Mouse (Mus musculus): Measurements from ENCODE around the gene Gm20388. TPM values are rescaled to one million over a fixed set of nuclear protein-coding genes. Genes with fewer than 3 reads are reported as not detected.

Gm20388 gene
- polyA plus RNA-seq, 1 experiment from 2014 or later: not detected

- Histone ChIP-seq H3K4me1 (ENCODE audit: control insufficient read depth, insufficient read depth, low read length) (peaks cover 47% of the 10 kb centered on the region), H3K27me3 (ENCODE audit: control insufficient read depth, insufficient read depth, low read length) (no peaks in the 10 kb centered on the region), H3K4me2 (replicated peaks; ENCODE audit: low read depth, low read length) (no peak overlapping the region), H3K4me3 (ENCODE audit: low read length) (no peak overlapping the region), H3K27ac (ENCODE audit: low read depth, low read length) (peak overlapping the region; percentile 83), H3K9ac (ENCODE audit: low read depth, low read length) (no peak overlapping the region), H3K36me3 (ENCODE audit: control insufficient read depth, insufficient read depth, low read length) (no peaks in the 10 kb centered on the region), H3K9me3 (ENCODE audit: control insufficient read depth, low read length) (no peaks in the 10 kb centered on the region)
- WGBS: 19% methylated on average over 10 of the region's 10 CpGs
- ATAC-seq (ENCODE audit: low FRiP score, low TSS enrichment): peak; percentile 64
Observed at GRCm38 (mm10) chr8:121376116-121376950, 1465.7 kb downstream of the Gm20388 start.

- H3K4me1 ChIP-seq (ENCODE audit: control insufficient read depth, insufficient read depth, low read length): peaks cover 58% of the 10 kb centered on the region
- no peaks in the 10 kb centered on the region for H3K36me3 ChIP-seq (ENCODE audit: control insufficient read depth, insufficient read depth, low read length)
- no peaks in the 10 kb centered on the region for H3K27me3 ChIP-seq (ENCODE audit: control insufficient read depth, insufficient read depth, low read length)
- WGBS: 3% methylated on average over 10 of the region's 10 CpGs
- no peak overlapping the region for H3K4me2 ChIP-seq (replicated peaks; ENCODE audit: low read depth, low read length)
- H3K4me3 ChIP-seq (ENCODE audit: low read length): no peak overlapping the region
- H3K9ac ChIP-seq (ENCODE audit: low read depth, low read length): peak overlapping the region; percentile 38; the same call in 1 of the 2 replicates
- peak; percentile 68 for ATAC-seq (ENCODE audit: low FRiP score, low TSS enrichment)
- peak overlapping the region; percentile 83 for H3K27ac ChIP-seq (ENCODE audit: low read depth, low read length)
- H3K9me3 ChIP-seq (ENCODE audit: control insufficient read depth, low read length): no peaks in the 10 kb centered on the region
Observed at GRCm38 (mm10) chr8:121377680-121378079, 1467.0 kb downstream of the Gm20388 start.

GRCm38 (mm10) chr8:121379387-121379786, 1468.7 kb downstream of the Gm20388 start:
- H3K9ac ChIP-seq (ENCODE audit: low read depth, low read length): no peak overlapping the region
- no peak overlapping the region for H3K4me2 ChIP-seq (replicated peaks; ENCODE audit: low read depth, low read length)
- no peak overlapping the region for H3K27ac ChIP-seq (ENCODE audit: low read depth, low read length)
- ATAC-seq (ENCODE audit: low FRiP score, low TSS enrichment): no peak
- H3K27me3 ChIP-seq (ENCODE audit: control insufficient read depth, insufficient read depth, low read length): no peaks in the 10 kb centered on the region
- H3K9me3 ChIP-seq (ENCODE audit: control insufficient read depth, low read length): no peaks in the 10 kb centered on the region
- H3K4me3 ChIP-seq (ENCODE audit: low read length): no peak overlapping the region
- no peaks in the 10 kb centered on the region for H3K36me3 ChIP-seq (ENCODE audit: control insufficient read depth, insufficient read depth, low read length)
- 78% methylated on average over 1 of the region's 1 CpGs for WGBS
- peaks cover 66% of the 10 kb centered on the region for H3K4me1 ChIP-seq (ENCODE audit: control insufficient read depth, insufficient read depth, low read length)

- Histone ChIP-seq H3K27me3 (ENCODE audit: control insufficient read depth, insufficient read depth, low read length) (no peaks in the 10 kb centered on the region), H3K9me3 (ENCODE audit: control insufficient read depth, low read length) (no peaks in the 10 kb centered on the region), H3K27ac (ENCODE audit: low read depth, low read length) (peak overlapping the region; percentile 56; the same call in 1 of the 2 replicates), H3K4me3 (ENCODE audit: low read length) (peak overlapping the region; percentile 24), H3K4me1 (ENCODE audit: control insufficient read depth, insufficient read depth, low read length) (peaks cover 39% of the 10 kb centered on the region), H3K36me3 (ENCODE audit: control insufficient read depth, insufficient read depth, low read length) (no peaks in the 10 kb centered on the region), H3K9ac (ENCODE audit: low read depth, low read length) (peak overlapping the region; percentile 52), H3K4me2 (replicated peaks; ENCODE audit: low read depth, low read length) (peak overlapping the region; percentile 41)
- WGBS: 1% methylated on average over 21 of the region's 21 CpGs
- ATAC-seq (ENCODE audit: low FRiP score, low TSS enrichment): peak; percentile 64
Observed at GRCm38 (mm10) chr8:121382583-121383241, 1472.1 kb downstream of the Gm20388 start.

GRCm38 (mm10) chr8:121385540-121385939, 1474.9 kb downstream of the Gm20388 start:
- Histone ChIP-seq H3K4me3 (ENCODE audit: low read length) (no peak overlapping the region), H3K9ac (ENCODE audit: low read depth, low read length) (no peak overlapping the region), H3K4me2 (replicated peaks; ENCODE audit: low read depth, low read length) (no peak overlapping the region), H3K27me3 (ENCODE audit: control insufficient read depth, insufficient read depth, low read length) (peaks cover 4% of the 10 kb centered on the region; the same call in 1 of the 2 replicates), H3K27ac (ENCODE audit: low read depth, low read length) (no peak overlapping the region), H3K36me3 (ENCODE audit: control insufficient read depth, insufficient read depth, low read length) (no peaks in the 10 kb centered on the region), H3K4me1 (ENCODE audit: control insufficient read depth, insufficient read depth, low read length) (peaks cover 24% of the 10 kb centered on the region), H3K9me3 (ENCODE audit: control insufficient read depth, low read length) (no peaks in the 10 kb centered on the region)
- WGBS: 46% methylated on average over 7 of the region's 7 CpGs
- no peak for ATAC-seq (ENCODE audit: low FRiP score, low TSS enrichment)

- H3K9me3 ChIP-seq (ENCODE audit: control insufficient read depth, low read length): no peaks in the 10 kb centered on the region
- H3K4me2 ChIP-seq (replicated peaks; ENCODE audit: low read depth, low read length): peak overlapping the region; percentile 12; the same call in 1 of the 2 replicates
- peaks cover 37% of the 10 kb centered on the region for H3K4me1 ChIP-seq (ENCODE audit: control insufficient read depth, insufficient read depth, low read length)
- H3K27ac ChIP-seq (ENCODE audit: low read depth, low read length): peak overlapping the region; percentile 79
- WGBS: 10% methylated on average over 11 of the region's 11 CpGs
- no peak overlapping the region for H3K4me3 ChIP-seq (ENCODE audit: low read length)
- H3K9ac ChIP-seq (ENCODE audit: low read depth, low read length): peak overlapping the region; percentile 48
- ATAC-seq (ENCODE audit: low FRiP score, low TSS enrichment): peak; percentile 65; the same call in 1 of the 2 replicates
- peaks cover 7% of the 10 kb centered on the region; the same call in 1 of the 2 replicates for H3K27me3 ChIP-seq (ENCODE audit: control insufficient read depth, insufficient read depth, low read length)
- no peaks in the 10 kb centered on the region for H3K36me3 ChIP-seq (ENCODE audit: control insufficient read depth, insufficient read depth, low read length)
Observed at GRCm38 (mm10) chr8:121390608-121391007, 1480.0 kb downstream of the Gm20388 start.

GRCm38 (mm10) chr8:121391254-121391653, 1480.6 kb downstream of the Gm20388 start:
- H3K4me1 ChIP-seq (ENCODE audit: control insufficient read depth, insufficient read depth, low read length): peaks cover 42% of the 10 kb centered on the region
- WGBS: 5% methylated on average over 9 of the region's 9 CpGs
- H3K36me3 ChIP-seq (ENCODE audit: control insufficient read depth, insufficient read depth, low read length): no peaks in the 10 kb centered on the region
- peak overlapping the region; percentile 15; the same call in 1 of the 2 replicates for H3K4me2 ChIP-seq (replicated peaks; ENCODE audit: low read depth, low read length)
- H3K9ac ChIP-seq (ENCODE audit: low read depth, low read length): no peak overlapping the region
- peaks cover 7% of the 10 kb centered on the region; the same call in 1 of the 2 replicates for H3K27me3 ChIP-seq (ENCODE audit: control insufficient read depth, insufficient read depth, low read length)
- no peak for ATAC-seq (ENCODE audit: low FRiP score, low TSS enrichment)
- H3K4me3 ChIP-seq (ENCODE audit: low read length): no peak overlapping the region
- H3K27ac ChIP-seq (ENCODE audit: low read depth, low read length): peak overlapping the region; percentile 79
- H3K9me3 ChIP-seq (ENCODE audit: control insufficient read depth, low read length): no peaks in the 10 kb centered on the region

- no peak for ATAC-seq (ENCODE audit: low FRiP score, low TSS enrichment)
- H3K27me3 ChIP-seq (ENCODE audit: control insufficient read depth, insufficient read depth, low read length): peaks cover 9% of the 10 kb centered on the region; the same call in 1 of the 2 replicates
- H3K36me3 ChIP-seq (ENCODE audit: control insufficient read depth, insufficient read depth, low read length): no peaks in the 10 kb centered on the region
- peak overlapping the region; percentile 15; the same call in 1 of the 2 replicates for H3K4me2 ChIP-seq (replicated peaks; ENCODE audit: low read depth, low read length)
- H3K27ac ChIP-seq (ENCODE audit: low read depth, low read length): peak overlapping the region; percentile 79
- 5% methylated on average over 12 of the region's 12 CpGs for WGBS
- H3K4me1 ChIP-seq (ENCODE audit: control insufficient read depth, insufficient read depth, low read length): peaks cover 47% of the 10 kb centered on the region
- no peak overlapping the region for H3K9ac ChIP-seq (ENCODE audit: low read depth, low read length)
- no peaks in the 10 kb centered on the region for H3K9me3 ChIP-seq (ENCODE audit: control insufficient read depth, low read length)
- no peak overlapping the region for H3K4me3 ChIP-seq (ENCODE audit: low read length)
Observed at GRCm38 (mm10) chr8:121391771-121392170, 1481.1 kb downstream of the Gm20388 start.
